Mouse (Mus musculus) layer of hippocampus, adult 2 months (tissue): Measurements from ENCODE around the gene Tmod3. TPM values are rescaled to one million over a fixed set of nuclear protein-coding genes. Genes with fewer than 3 reads are reported as not detected.

ENCODE experiments used
- DNase-seq, 2 experiments: peaks; one replicate each; pipeline ENCODE4 v3.0.0; 2022; ENCODE audit warnings: low spot score in 2 of 2
- H3K27ac ChIP-seq: fragments of 200-600 bp; 2 replicates; pipeline ENCODE4 v1.8.1; 2022
- H3K4me3 ChIP-seq: fragments of 200-600 bp; 2 replicates; pipeline ENCODE4 v1.8.1; 2022; ENCODE audit warnings: mild to moderate bottlenecking
- CTCF ChIP-seq: fragments of 200-600 bp; conservative IDR thresholded peaks from 2 replicates; pipeline ENCODE4 v1.8.1; 2022; ENCODE audit warnings: antibody characterized with exemption, mild to moderate bottlenecking, moderate library complexity
- long read RNA-seq, 2 experiments: library from polyadenylated mRNA; stranded (forward); transcript quantifications; one replicate each; pipeline ENCODE4 v2.0.0; 2021; ENCODE audit warnings: borderline mapping rate in 2 of 2
- total RNA-seq, 2 experiments: library from RNA; stranded (reverse); gene quantifications; 2 replicates each; pipeline ENCODE4 v1.2.3; 2021

The Tmod3 gene
- total RNA-seq: 10 to 100 TPM; 37.6 to 40.5 TPM
- long read RNA-seq, experiment 1, transcript Tmod3-205 (4 exons, 898 nt): major isoform, 9 of 19 reads
- long read RNA-seq, experiment 1, transcript Tmod3-201 (10 exons, 3,667 nt): minor isoform, 5 of 19 reads
- long read RNA-seq, experiment 1, partial matches to known transcripts: 0 of 19 reads
- long read RNA-seq, experiment 1, other reads (novel, unspliced or antisense): 4 of 19 reads
- long read RNA-seq, experiment 2, transcript Tmod3-205 (4 exons, 898 nt): major isoform, 17 of 41 reads
- long read RNA-seq, experiment 2, transcript Tmod3-201 (10 exons, 3,667 nt): minor isoform, 11 of 41 reads
- long read RNA-seq, experiment 2, partial matches to known transcripts: 3 of 41 reads
- long read RNA-seq, experiment 2, other reads (novel, unspliced or antisense): 9 of 41 reads

- DNase-seq: peak; percentile 94 to 96
- peak within 1 kb of the TSS; percentile 80 for H3K27ac ChIP-seq
- no peak for TF ChIP-seq CTCF
- H3K4me3 ChIP-seq: peak within 1 kb of the TSS; percentile 81
Observed at GRCm38 (mm10) chr9:75559512-75560012, at the start of gene Tmod3. TSS of gene Tmod3 (minus strand) at chr9:75559657.

GRCm38 (mm10) chr9:75607496-75607895 lies 48.0 kb upstream of the Tmod3 start:
- TF ChIP-seq CTCF: no peak
- no peak overlapping the region for H3K4me3 ChIP-seq
- DNase-seq: no peak
- H3K27ac ChIP-seq: no peak overlapping the region

GRCm38 (mm10) chr9:75601510-75601909 lies 42.1 kb upstream of the Tmod3 start:
- Histone ChIP-seq H3K4me3 (no peak overlapping the region), H3K27ac (peak overlapping the region; percentile 92)
- DNase-seq: no peak
- TF ChIP-seq CTCF: no peak

- DNase-seq: peak; percentile 57 to 70
- TF ChIP-seq CTCF: no peak
- H3K27ac ChIP-seq: peak overlapping the region; percentile 92
- no peak overlapping the region for H3K4me3 ChIP-seq
Observed at GRCm38 (mm10) chr9:75600166-75600934, 40.9 kb upstream of the Tmod3 start.

GRCm38 (mm10) chr9:75599191-75599841 lies 39.9 kb upstream of the Tmod3 start:
- peak; percentile 68 for TF ChIP-seq CTCF
- peak; percentile 48 to 81 for DNase-seq
- Histone ChIP-seq H3K27ac (peak overlapping the region; percentile 92), H3K4me3 (no peak overlapping the region)

- Histone ChIP-seq H3K27ac (peak overlapping the region; percentile 92), H3K4me3 (peak overlapping the region; percentile 29; the same call in 1 of the 2 replicates)
- peak in 1 of 2 experiments; percentile 22 for DNase-seq
- no peak for TF ChIP-seq CTCF
Observed at GRCm38 (mm10) chr9:75597596-75597995, 38.1 kb upstream of the Tmod3 start.

GRCm38 (mm10) chr9:75597036-75597435 lies 37.6 kb upstream of the Tmod3 start:
- peak overlapping the region; percentile 92 for H3K27ac ChIP-seq
- DNase-seq: no peak
- H3K4me3 ChIP-seq: peak overlapping the region; percentile 29; the same call in 1 of the 2 replicates
- no peak for TF ChIP-seq CTCF

- peak; percentile 43 to 45 for DNase-seq
- no peak for TF ChIP-seq CTCF
- H3K27ac ChIP-seq: peak overlapping the region; percentile 62
Observed at GRCm38 (mm10) chr9:75593481-75593880, 34.0 kb upstream of the Tmod3 start.

GRCm38 (mm10) chr9:75589850-75590790 lies 30.7 kb upstream of the Tmod3 start:
- no peak for TF ChIP-seq CTCF
- Histone ChIP-seq H3K4me3 (no peak overlapping the region), H3K27ac (0 out of 2 replicates have a peak overlapping the region, but pooled peaks have one; percentile 36)
- no peak for DNase-seq

More at GRCm38 (mm10) chr9:75593481-75593880, 34.0 kb upstream of the Tmod3 start:
- no peak overlapping the region for H3K4me3 ChIP-seq

GRCm38 (mm10) chr9:75581694-75582350 lies 22.4 kb upstream of the Tmod3 start:
- no peak overlapping the region for H3K4me3 ChIP-seq
- peak; percentile 89 for TF ChIP-seq CTCF
- no peak for DNase-seq
- no peak overlapping the region for H3K27ac ChIP-seq

GRCm38 (mm10) chr9:75579321-75579720 lies 19.9 kb upstream of the Tmod3 start:
- no peak for DNase-seq
- Histone ChIP-seq H3K4me3 (no peak overlapping the region), H3K27ac (no peak overlapping the region)
- no peak for TF ChIP-seq CTCF
